Mouse (Mus musculus) frontal cortex, postnatal 25 days (tissue): ENCODE results near the gene Mthfd1l.
"Not testable (repeated sequence)": the region's sequence is repeated elsewhere in the genome, so short reads cannot be mapped to it uniquely, and the experiment has no call there.

Experiments used
- DNase-seq, 2 experiments: peaks; one replicate each; pipeline ENCODE4 v3.0.0; 2022; ENCODE audit warnings: low spot score in 2 of 2

Mthfd1l gene

DNA sequence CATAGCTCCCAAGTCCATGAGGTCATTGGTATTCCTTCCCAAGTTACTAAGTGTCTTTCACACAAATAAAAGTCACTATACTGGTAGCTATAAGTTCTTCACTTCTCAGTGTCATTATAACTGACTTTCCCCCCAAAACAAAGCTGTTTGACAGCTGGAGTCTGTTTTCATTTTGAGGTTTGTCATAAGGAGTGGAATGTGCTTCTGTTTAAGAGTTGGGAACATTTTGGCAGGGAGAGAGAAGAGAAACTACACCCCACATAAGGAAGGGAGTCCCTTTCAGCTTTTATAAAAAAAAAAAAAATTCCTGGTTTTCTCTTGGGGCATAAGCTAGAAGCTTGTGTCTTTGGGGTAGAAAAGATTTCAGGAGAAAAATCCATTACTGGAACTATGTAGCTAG is 143.7 kb downstream of the Mthfd1l start:
- DNase-seq: no peak

DNA sequence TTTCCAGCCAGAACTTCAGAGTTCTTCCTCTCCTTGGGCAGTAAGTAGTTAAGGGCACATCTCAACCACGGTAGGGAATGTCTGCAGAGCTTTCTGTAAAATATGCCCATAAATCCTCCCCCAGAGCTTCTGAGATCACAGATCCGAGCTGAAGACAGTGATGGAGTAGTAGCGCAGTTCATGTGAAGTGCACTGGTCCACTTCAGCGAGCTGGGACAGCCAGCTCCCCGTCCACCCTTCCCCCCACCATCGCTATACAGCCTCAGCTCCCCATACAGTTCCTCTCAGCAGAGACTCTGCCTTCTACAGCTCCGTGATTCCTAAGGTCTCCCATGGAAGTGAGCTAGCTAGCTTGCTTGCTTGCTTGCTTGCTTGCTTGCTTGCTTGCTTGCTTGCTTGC is 144.2 kb downstream of the Mthfd1l start:
- DNase-seq: no peak

DNA sequence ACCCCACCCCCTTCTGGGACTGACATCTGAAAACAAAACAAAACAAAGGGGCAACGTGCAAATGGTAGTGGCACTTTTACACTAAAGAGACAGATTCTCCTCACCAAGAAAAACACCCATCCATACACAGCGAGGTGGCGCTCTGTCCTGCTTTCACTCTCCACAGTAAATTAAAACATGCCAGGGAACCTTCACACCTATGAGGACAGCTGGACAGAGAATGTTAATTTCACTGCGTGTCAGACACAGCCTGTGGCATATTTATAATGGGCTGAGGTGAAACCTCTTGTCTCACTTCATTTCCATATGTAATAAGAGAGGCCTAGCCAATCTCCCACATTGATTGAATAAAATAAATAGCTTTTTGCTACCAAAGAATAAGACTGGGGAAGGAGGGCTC is 146.4 kb downstream of the Mthfd1l start:
- DNase-seq: no peak

DNA sequence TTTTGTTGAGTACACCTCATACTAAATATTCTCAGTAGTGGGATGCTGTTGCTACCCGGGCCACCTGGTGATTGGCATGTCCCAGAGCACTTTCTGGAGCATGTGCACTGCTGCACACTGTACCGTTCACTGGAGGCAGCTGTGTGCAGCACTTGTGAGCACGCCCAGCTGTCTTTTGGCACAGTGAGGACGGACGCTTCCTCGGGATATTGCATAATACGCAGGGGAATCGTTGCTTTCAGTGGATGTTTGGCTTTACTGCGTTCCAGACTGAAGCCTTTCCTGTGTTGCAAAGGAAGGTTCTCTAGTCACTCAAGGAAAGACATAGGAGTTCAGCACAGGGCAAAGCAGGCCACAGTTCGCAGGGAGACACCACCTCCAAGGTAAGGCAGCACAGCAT is 147.8 kb downstream of the Mthfd1l start:
- no peak for DNase-seq

DNA sequence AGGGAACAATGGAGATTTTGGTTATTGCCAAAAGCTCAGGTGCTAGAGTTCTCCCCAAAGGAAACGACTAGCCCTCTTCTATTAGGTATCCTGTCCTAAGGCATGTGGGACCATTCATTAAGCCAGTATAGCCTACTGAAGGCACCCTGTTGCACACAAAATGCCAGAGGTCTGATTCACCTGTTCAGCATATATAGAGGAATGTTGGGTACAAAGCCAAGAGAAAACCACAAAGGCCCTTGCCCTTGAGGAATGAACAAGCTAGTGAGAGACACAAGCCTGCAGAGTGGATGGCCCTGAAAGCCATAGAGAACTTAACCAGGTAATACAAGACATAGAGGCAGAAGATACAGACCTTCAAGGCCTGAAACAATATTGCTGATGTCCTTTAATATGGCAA is 148.3 kb downstream of the Mthfd1l start:
- DNase-seq: no peak

DNA sequence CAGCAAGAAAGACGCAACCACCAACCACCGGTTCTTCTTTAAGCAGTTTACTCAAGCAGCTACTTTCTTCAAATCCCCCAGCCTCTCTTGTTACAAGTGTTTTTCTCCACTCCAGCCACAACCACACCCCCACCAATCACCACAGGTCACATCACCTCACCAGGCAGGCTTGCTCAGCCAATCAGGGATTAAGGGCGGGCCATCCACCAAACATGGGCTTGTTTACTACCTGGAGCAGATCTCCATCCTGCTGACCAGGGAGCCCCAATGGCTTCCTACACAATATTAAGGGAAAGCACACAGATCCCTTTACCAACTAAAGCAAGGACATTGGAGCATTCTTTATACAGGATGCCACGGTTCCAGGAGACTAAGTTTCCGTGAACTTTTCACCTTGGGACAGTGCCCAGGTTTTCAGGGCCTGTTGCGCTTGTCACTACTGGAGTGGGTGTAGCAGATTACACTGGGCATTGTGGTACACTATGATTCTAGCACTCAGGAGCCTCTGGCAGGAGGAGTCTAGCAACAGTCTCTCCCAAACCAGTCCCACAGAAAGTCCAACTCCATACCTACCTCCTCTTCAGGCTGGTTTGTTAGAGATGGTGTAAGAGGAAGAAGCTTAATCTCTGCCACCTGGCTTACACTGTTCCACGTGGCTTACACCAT is 150.5 kb downstream of the Mthfd1l start:
- not testable (repeated sequence) for DNase-seq

DNA sequence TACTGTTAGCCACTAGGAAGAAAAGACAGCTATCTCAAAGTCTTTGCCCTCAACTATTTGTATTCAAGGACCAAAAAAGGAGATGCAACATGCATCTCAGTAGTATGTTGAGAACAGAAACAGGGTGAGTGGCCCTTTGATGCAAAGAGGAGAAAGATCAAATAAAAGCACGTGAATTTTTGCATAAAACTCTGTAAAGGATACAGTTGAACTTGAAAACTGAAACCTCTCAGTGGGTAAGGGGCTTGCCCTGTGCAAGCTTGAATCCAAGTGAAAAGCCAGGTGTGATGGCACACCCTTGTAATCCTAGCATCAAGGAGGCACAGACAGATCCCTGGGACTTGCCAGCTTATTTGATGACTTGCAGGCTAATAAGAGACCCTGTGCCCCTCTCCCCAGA is 151.2 kb downstream of the Mthfd1l start:
- no peak for DNase-seq

DNA sequence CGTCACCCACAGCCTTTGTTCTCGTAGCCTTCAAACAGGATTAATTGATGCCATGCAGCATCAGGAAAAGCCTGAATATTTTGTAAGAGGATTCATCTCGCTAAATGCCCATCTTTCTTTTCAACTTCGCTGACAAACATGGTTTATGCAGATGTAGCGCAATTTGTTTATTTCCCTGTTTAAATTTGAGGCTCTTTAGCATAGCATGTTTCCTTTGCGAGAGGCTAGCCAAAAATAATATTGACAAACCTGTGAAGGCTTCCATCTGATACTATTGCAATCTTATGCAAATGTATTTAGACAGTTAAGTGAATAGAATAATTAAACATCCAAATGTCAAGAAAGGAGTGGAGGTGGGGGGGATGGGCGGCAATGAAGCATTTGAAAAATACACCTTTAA is 152.3 kb downstream of the Mthfd1l start:
- DNase-seq: no peak

DNA sequence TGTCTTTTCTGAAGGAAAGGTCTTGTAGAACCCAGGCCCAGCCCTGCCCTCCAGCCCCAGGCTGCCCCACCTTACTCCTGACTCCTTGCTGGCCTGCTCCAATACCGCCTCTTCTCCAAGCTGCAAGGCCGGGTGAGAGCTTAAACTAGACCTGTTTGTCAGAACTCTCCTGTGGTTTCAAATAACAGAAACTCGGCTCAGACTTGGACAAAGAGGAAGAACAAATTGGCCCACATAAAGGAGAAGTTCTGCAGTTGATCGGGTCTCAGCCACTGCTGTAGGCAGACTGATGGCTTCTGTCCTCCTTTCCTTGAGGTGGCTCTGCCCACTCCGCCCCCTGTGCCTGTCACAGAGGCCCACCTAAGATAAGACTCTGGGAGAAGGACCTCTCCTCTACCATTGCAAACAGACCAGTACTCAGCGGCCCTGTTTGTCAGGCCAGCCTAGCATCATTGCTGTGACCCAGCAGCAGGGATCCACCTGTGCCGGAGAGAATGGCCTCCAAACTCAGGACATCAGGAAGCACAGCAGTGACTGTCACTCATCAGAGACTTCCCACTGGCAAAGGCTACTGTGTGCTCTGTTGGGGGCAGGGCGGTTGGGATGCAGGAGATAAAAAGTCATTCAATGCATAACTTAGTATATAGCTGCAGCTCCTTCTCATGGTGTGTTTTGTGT is 153.6 kb downstream of the Mthfd1l start:
- no peak for DNase-seq

DNA sequence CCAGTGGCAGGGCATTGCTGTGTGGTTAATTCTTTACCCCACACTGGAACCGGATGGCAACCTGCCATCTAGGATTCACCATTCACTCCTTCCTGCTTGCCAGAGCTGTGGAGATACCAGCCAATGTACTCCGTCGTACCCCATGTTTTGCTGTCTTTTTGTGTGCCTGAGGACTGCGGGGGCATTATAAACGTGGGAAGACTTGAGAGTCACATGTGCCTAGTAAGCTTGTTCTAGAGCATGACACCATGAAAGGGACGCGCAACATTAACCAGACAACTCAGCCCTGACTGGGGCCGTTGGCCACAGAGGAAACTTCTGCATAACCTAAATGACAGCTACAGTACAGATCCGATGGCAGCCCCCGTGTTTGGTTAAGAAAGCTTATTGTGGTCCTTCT is 155.5 kb downstream of the Mthfd1l start:
- no peak for DNase-seq

DNA sequence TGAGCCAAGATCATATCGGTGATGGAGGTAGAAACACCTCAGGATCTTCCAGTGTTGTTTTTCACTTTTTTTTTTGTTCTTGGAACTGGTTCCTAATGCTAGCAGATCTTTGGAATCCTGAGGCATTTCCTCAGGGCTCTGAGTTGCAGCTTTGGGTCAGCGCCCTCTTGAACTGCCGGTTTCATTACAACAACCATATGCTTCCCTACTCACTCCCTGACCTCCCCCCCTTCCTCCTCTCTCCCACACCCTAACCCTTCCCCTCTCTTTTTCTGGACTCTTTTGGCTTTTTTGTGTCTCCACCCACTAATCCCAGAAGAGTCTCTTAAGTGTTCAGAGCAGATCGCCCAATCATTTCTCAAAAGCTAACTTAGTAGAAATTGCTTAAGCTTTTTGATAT is 156.0 kb downstream of the Mthfd1l start:
- DNase-seq: no peak

DNA sequence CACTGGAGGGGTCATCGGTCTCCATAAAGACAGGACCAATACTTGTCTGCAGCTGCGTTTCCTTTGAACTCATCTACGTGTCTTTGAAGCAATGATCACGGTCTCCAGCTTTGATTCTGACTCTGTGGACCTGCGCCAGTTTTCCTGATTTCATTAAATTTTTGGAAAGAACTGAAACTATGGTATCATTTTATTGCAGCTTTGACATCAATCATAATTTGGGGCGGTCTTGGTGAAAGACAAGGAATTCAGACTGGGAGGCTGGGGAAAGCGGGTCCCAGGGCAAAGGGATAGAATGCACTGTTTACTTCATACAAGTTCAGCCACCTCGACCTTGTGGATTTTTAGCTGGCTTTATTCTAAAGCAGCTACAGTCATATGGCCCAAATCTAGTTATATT is 156.5 kb downstream of the Mthfd1l start:
- DNase-seq: no peak

DNA sequence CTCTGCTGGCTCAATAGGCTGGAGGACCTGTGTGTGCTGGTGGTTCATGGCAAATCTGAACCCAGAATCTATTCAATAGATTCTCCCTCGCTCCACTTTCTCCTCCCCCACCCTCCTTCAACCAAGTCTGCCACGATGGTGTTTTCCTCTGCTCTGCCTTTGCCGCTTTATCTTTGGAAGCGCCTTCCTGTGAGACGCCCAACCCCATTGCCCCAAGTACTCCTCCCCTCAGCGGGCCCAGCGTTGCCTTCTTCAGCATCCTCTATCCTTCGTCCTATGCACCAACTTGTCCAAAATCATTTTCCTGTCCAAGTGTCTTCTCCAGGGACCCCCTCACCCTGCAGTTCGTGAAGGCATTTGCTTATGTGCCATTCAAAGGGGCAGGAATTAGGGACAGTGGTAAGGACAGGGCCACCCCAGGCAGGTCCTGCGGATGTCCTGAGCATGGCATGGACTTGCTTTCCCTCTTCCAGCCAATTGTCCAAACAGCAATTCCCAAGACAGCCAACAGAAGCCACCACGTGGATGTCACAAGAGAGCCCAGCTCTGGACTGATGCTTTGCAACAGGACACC is 157.2 kb downstream of the Mthfd1l start:
- DNase-seq: no peak

DNA sequence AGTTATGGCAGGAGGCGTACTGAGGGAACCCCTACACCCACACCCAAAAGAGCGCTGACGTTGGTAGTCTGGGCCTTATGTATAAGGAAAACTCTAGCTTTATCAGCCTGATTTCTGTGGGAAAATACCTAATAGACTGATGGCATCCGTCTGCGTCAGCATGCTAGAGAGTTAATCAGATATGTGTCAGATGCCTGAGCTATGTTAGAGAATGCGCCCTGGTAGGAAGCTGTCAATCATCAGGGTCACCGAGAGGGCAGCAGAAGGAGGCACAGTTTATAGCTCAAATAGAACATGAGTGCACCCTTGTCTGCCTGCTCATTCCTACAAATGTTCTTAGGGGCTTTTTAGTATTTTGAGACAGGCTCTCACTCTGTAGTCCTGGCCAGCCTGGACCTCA is 159.8 kb downstream of the Mthfd1l start:
- no peak for DNase-seq

DNA sequence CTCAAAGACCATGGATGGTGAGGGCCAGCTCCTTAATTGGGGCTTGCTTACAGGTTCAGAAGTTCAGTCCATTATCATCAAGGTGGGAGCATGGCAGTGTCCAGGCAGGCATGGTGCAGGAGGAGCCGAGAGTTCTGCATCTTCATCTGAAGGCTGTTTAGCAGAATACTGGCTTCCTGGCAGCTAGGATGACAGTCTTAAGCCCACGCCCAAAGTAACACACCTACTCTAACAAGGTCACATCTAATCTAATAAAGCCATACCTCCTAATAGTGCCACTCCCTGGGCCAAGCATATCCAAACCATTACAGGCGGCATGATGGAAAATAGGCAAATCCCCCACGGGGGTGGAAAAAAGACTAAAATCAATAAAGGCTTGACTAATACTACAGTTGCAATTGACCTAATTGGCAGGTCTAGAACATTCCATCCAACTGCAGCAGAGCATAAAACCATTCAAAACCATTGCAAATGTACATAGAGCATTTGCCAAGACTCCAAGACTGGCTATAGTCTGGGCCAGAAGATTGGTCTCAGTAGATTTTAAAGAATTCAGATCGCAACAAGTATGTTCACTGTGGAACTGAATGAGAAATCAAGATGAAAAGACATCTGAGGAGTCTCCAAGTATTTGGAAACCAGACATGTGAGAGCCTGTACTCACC is 162.3 kb downstream of the Mthfd1l start:
- DNase-seq: no peak

DNA sequence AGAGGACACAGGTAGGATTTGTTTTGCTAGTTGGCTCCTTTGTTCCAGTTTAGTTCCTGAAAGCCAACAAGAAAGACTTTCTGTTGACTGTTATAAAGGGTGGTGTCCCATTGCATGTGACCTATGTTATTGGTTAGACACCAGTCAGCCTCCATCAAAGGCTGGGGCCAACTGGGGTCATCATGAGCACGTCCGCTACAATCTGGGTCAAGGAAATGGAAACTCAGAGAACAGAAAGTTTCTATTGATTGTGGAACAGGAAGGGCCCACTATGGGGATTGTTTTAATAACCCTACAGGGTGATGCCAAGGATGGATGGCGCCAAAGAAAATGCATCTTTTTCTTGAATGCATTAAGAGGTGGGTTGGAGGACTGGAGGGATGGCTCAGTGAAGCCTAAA is 166.6 kb downstream of the Mthfd1l start:
- no peak for DNase-seq

DNA sequence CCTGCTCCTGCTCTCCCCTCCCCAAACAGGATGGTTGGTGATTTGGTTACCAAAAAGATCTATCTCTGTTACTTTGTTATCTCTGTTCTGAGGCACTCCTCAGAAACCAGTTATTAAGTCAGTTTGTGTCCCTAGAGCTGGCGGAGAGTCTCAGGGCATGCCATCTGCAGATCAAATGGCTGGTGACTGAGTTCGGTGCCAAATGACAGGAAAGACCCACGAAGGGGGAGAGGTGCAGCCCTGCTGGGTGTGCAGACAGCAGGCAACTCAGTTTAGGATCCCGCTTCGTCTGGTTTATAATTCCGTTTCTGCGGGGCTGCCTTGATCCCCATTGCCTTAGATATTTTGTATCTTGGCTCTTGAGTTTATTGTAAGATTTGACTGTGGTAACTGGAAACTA is 168.8 kb downstream of the Mthfd1l start:
- no peak for DNase-seq

DNA sequence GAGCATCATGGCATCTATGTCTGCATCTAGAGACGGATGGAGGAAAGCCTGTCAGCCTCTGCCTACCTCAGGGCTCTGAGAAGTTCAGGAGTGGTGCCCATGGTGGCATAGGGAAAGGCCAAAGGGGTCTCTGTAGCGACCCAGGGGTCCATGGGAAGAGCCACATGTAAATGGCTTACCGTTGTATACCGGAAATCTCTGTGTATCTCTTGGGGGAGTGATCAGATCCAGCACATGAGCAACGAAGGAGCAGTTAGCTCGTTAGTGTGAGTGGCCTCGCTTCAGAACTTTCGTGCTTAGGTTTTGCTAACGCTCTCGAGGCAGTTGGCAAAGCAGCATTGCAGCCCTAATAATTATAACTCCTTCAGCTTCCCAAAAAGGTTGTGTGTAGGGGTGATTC is 169.9 kb downstream of the Mthfd1l start:
- DNase-seq: no peak

DNA sequence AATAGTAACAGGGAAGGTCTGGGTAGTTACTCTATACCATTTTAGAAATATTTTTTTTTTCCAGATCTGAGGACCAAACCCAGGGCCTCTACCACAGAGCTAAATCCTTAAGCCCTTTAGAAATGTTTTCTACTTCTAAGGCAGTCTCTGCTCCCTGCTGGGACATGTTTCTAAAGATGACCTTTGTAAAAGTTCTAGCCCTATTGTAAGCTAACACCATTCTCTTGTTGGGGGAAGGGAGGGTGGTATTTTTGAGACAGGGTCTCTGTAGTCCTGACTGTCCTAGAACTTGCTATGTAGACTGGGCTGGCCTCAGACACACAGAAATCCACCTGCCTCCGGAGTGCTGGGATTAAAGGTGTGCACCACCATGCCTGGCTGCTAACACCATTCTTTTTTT is 170.5 kb downstream of the Mthfd1l start:
- DNase-seq: no peak

DNA sequence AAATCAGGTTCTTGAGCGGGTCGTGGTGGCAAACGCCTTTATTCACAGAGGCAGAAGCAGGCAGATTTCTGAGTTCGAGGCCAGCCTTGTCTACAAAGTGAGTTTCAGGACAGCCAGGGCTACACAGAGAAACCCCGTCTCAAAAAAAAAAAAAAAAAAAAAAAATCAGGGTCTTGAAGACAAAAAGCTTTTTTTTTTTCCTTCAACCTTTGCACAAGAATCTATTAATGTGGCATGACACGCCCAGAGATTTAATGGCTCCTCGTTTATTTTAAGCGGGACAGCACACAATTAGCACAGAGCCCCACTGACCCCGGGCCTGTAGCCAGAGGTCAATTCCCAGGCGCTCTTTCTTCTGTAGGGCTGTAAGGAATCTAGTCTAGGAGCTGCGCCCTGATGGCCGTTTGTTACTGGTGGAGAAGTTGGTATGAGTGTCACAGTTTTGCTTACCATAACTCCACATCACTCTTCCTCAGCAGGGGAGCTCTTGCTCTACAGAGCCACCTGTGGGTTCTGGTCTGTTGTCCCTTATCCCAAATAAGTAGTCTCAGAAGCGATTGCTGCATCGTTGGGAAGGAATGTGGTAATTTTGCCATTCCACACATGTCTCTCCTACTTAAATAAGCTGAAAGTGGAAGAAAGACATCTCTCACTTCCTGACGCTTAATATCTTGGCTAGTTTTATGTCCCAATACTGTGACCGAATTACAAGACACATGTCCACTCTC is 172.3 kb downstream of the Mthfd1l start:
- no peak for DNase-seq

DNA sequence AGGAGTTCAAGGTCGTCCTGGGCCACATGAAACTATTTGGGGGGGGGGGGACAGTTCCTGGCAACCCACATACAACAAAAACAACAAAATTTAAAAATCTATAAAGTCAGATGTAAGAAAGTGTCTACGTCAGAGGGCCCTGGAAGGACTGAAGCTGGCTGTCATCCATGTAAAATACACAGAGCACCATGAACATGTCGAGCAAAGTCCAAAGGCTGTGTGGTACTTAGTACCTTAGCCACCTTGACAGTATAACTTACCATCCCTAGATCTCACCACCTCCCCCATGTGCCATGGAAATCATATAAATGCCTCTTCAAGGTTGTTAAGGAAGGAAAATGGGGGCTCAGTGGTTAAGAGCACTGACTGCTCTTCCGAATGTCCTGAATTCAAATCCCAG is 174.0 kb downstream of the Mthfd1l start:
- DNase-seq: no peak

DNA sequence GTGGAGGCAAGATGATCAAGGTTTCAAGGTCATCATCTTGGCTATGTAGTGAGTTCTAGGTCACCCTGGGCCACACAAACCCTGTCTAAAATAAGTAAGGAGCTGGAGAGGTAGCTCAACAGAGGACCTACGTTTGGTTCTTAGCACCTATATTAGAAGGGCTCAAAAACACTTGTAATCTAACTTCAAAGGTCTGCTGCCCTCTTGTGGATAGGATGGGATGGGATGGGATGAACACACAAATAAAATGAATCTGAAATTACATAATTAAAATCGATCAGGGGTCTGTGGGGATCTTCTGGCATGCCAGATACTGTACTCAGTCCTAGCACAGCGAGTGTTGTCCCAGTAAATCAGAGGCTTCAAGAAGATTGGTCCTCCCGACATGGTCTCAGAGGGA is 178.2 kb downstream of the Mthfd1l start:
- DNase-seq: no peak
